Mouse (Mus musculus) liver, adult 2 months (tissue): Measurements from ENCODE around the gene Tulp2. TPM values are rescaled to one million over a fixed set of nuclear protein-coding genes. Genes with fewer than 3 reads are reported as not detected.

Experiments used
- DNase-seq: peaks from one replicate; pipeline ENCODE4 v3.0.0-alpha.2; 2011; ENCODE audit warnings: low read depth, low spot score; ENCODE audit errors: extremely low read depth
- H3K27ac ChIP-seq: fragments of 200-500 bp; replicated peaks from 2 replicates; pipeline ENCODE4 v1.5.1; 2012; ENCODE audit warnings: low read depth, mild to moderate bottlenecking, control low read depth, inconsistent platforms, low read length; ENCODE audit not compliant: insufficient read depth
- H3K27me3 ChIP-seq: fragments of 200-500 bp; 2 replicates; pipeline ENCODE4 v1.6.1; 2012; ENCODE audit warnings: mild to moderate bottlenecking, moderate library complexity, low read length, inconsistent platforms; ENCODE audit not compliant: control insufficient read depth, insufficient read depth
- H3K36me3 ChIP-seq: fragments of 200-500 bp; 2 replicates; pipeline ENCODE4 v1.6.1; 2012; ENCODE audit warnings: low read length, inconsistent platforms; ENCODE audit not compliant: control insufficient read depth, insufficient read depth
- H3K4me1 ChIP-seq: fragments of 200-500 bp; 2 replicates; pipeline ENCODE4 v1.6.1; 2011; ENCODE audit warnings: low read length; ENCODE audit not compliant: control insufficient read depth, insufficient read depth
- H3K4me3 ChIP-seq: fragments of 200-500 bp; 2 replicates; pipeline ENCODE4 v1.5.1; 2011; ENCODE audit warnings: low read depth, mild to moderate bottlenecking, control low read depth, low read length, moderate library complexity; ENCODE audit not compliant: insufficient read depth
- H3K79me2 ChIP-seq: fragments of 200-500 bp; 2 replicates; pipeline ENCODE4 v1.6.1; 2012; ENCODE audit warnings: inconsistent platforms, mild to moderate bottlenecking, low read length, moderate library complexity; ENCODE audit not compliant: control insufficient read depth, insufficient read depth
- H3K9ac ChIP-seq: fragments of 200-500 bp; 2 replicates; pipeline ENCODE4 v1.6.1; 2012; ENCODE audit warnings: low read depth, mild to moderate bottlenecking, control low read depth, inconsistent platforms, low read length
- CTCF ChIP-seq: fragments of 200-500 bp; IDR thresholded peaks from 2 replicates; pipeline ENCODE4 v1.5.1; 2011; ENCODE audit warnings: low read depth, low read length, control low read depth
- POLR2A ChIP-seq: fragments of 200-500 bp; IDR thresholded peaks from 2 replicates; pipeline ENCODE4 v1.6.1; 2011; ENCODE audit warnings: low read length, control low read depth; ENCODE audit not compliant: insufficient read depth; ENCODE audit errors: extremely low read depth
- WGBS: fragments of 180-500 bp; shearing (Covaris S2); methylation state at CpG from one replicate; pipeline ENCODE4 v1.1.7; 2018; 5-methylcytosine and 5-hydroxymethylcytosine counted together
- polyA plus RNA-seq: library from polyadenylated mRNA; depleted of rRNA; stranded (reverse); fragments of >200 nt; gene quantifications from 2 replicates; pipeline ENCODE4 v1.2.3, GENCODE M21; 2012
- total RNA-seq: library from RNA; depleted of rRNA; stranded (reverse); fragments of >200 nt; gene quantifications from 2 replicates; pipeline ENCODE4 v1.2.3, GENCODE M21; 2014

The Tulp2 gene
- total and polyA plus RNA-seq, 2 experiments, result 0.18 to 0.31 TPM

GRCm38 (mm10) chr7:45507583-45507982 is 25.9 kb downstream of the Tulp2 start:
- Histone ChIP-seq H3K4me3 (no peak overlapping the region), H3K79me2 (peaks cover 12% of the 10 kb centered on the region; the same call in 1 of the 2 replicates), H3K27me3 (no peaks in the 10 kb centered on the region), H3K4me1 (peaks cover 13% of the 10 kb centered on the region), H3K36me3 (no peaks in the 10 kb centered on the region), H3K27ac (no peak overlapping the region), H3K9ac (no peak overlapping the region)
- TF ChIP-seq CTCF (no peak), POLR2A (no peak)
- WGBS, result 70% methylated on average over 6 of the region's 6 CpGs
- peak; percentile 41 for DNase-seq

- WGBS, result 87% methylated on average over 6 of the region's 6 CpGs
- TF ChIP-seq POLR2A (no peak), CTCF (no peak)
- peaks cover 13% of the 10 kb centered on the region for H3K4me1 ChIP-seq
- H3K9ac ChIP-seq, result no peak overlapping the region
- H3K4me3 ChIP-seq, result no peak overlapping the region
- no peak overlapping the region for H3K27ac ChIP-seq
- DNase-seq, result no peak
- no peaks in the 10 kb centered on the region for H3K27me3 ChIP-seq
- no peaks in the 10 kb centered on the region for H3K36me3 ChIP-seq
- peaks cover 12% of the 10 kb centered on the region; the same call in 1 of the 2 replicates for H3K79me2 ChIP-seq
These were observed 26.9 kb downstream of the Tulp2 start for GRCm38 (mm10) chr7:45508561-45508960.

- Histone ChIP-seq H3K4me3 (peak overlapping the region; percentile 76), H3K36me3 (no peaks in the 10 kb centered on the region), H3K79me2 (peaks cover 12% of the 10 kb centered on the region; the same call in 1 of the 2 replicates), H3K27me3 (no peaks in the 10 kb centered on the region), H3K27ac (peak overlapping the region; percentile 79), H3K4me1 (peaks cover 13% of the 10 kb centered on the region), H3K9ac (peak overlapping the region; percentile 80)
- peak; percentile 54 for DNase-seq
- 11% methylated on average over 19 of the region's 19 CpGs for WGBS
- TF ChIP-seq CTCF (no peak), POLR2A (no peak)
These were observed 27.7 kb downstream of the Tulp2 start for GRCm38 (mm10) chr7:45509181-45509882.

GRCm38 (mm10) chr7:45509912-45510787 is 28.5 kb downstream of the Tulp2 start, which contains the start of gene Nucb1:
TSS of gene Nucb1 (minus strand) at chr7:45510406.
- H3K4me1 ChIP-seq, result peaks cover 13% of the 10 kb centered on the region
- peak; percentile 85 for DNase-seq
- WGBS, result under 1% methylated on average over 44 of the region's 44 CpGs
- peak within 1 kb of the TSS; percentile 84 for H3K27ac ChIP-seq
- no peaks in the 10 kb centered on the region for H3K27me3 ChIP-seq
- no peaks in the 10 kb centered on the region for H3K36me3 ChIP-seq
- peaks cover 8% of the 10 kb centered on the region; the same call in 1 of the 2 replicates for H3K79me2 ChIP-seq
- peak within 1 kb of the TSS; percentile 76 for H3K4me3 ChIP-seq
- no peak for TF ChIP-seq CTCF
- peak; percentile 64; the same call in 1 of the 2 replicates for TF ChIP-seq POLR2A
- peak within 1 kb of the TSS; percentile 80 for H3K9ac ChIP-seq

- no peak overlapping the region for H3K4me3 ChIP-seq
- H3K79me2 ChIP-seq, result no peaks in the 10 kb centered on the region; the same call in 1 of the 2 replicates
- no peaks in the 10 kb centered on the region for H3K36me3 ChIP-seq
- no peak for TF ChIP-seq CTCF
- no peak for TF ChIP-seq POLR2A
- peaks cover 2% of the 10 kb centered on the region; the same call in 1 of the 2 replicates for H3K4me1 ChIP-seq
- no peaks in the 10 kb centered on the region for H3K27me3 ChIP-seq
- DNase-seq, result no peak
- no peak overlapping the region for H3K27ac ChIP-seq
- no peak overlapping the region for H3K9ac ChIP-seq
- WGBS, result 95% methylated on average over 7 of the region's 7 CpGs
These were observed 32.7 kb downstream of the Tulp2 start for GRCm38 (mm10) chr7:45514411-45514810.
